Mouse (Mus musculus) heart, embryonic 12.5 days (tissue): ENCODE results near the gene Ankrd17. TPM values are rescaled to one million over a fixed set of nuclear protein-coding genes. Genes with fewer than 3 reads are reported as not detected.

Experiments used
- ATAC-seq: fragments of 200-750 bp; cut with Nextera tagmentation; 2 replicates; pipeline ENCODE4 v1.8.0; 2017; ENCODE audit warnings: moderate TSS enrichment, moderate library complexity; ENCODE audit not compliant: insufficient number of reproducible peaks, low FRiP score
- H3K27ac ChIP-seq: fragments of 300-500 bp; sonication (generic); 2 replicates; pipeline ENCODE4 v1.5.1; 2016; ENCODE audit warnings: mild to moderate bottlenecking, moderate library complexity; ENCODE audit not compliant: poor library complexity, severe bottlenecking
- H3K27me3 ChIP-seq: fragments of 300-500 bp; sonication (generic); replicated peaks from 2 replicates; pipeline ENCODE4 v1.6.1; 2016; ENCODE audit warnings: mild to moderate bottlenecking, moderate library complexity
- H3K36me3 ChIP-seq: fragments of 300-500 bp; sonication (generic); 2 replicates; pipeline ENCODE4 v1.6.1; 2016; ENCODE audit warnings: mild to moderate bottlenecking, moderate library complexity
- H3K4me1 ChIP-seq: fragments of 300-500 bp; sonication (generic); replicated peaks from 2 replicates; pipeline ENCODE4 v1.6.1; 2016; ENCODE audit warnings: mild to moderate bottlenecking
- H3K4me2 ChIP-seq: fragments of 300-500 bp; sonication (generic); 2 replicates; pipeline ENCODE4 v1.6.1; 2016; ENCODE audit warnings: mild to moderate bottlenecking, moderate library complexity
- H3K4me3 ChIP-seq: fragments of 300-500 bp; sonication (generic); 2 replicates; pipeline ENCODE4 v1.5.1; 2016; ENCODE audit warnings: mild to moderate bottlenecking
- H3K9ac ChIP-seq: fragments of 300-500 bp; sonication (generic); 2 replicates; pipeline ENCODE4 v1.6.1; 2016; ENCODE audit warnings: mild to moderate bottlenecking, moderate library complexity
- H3K9me3 ChIP-seq: fragments of 300-500 bp; sonication (generic); replicated peaks from 2 replicates; pipeline ENCODE4 v1.6.1; 2016; ENCODE audit warnings: mild to moderate bottlenecking, moderate library complexity
- WGBS: fragments of 180-500 bp; shearing (Covaris S2); methylation state at CpG from one replicate; pipeline ENCODE4 v1.1.7; 2016; 5-methylcytosine and 5-hydroxymethylcytosine counted together
- polyA plus RNA-seq: library from polyadenylated mRNA; unstranded; fragments of >200 nt; fragmentation: Nextera tagmentation; extraction: Ambion mirVana; gene quantifications from 2 replicates; pipeline ENCODE4 v1.2.1, GENCODE M21; 2016

Ankrd17 gene
- polyA plus RNA-seq, 1 experiment from 2014 or later: 20.9 TPM

DNA sequence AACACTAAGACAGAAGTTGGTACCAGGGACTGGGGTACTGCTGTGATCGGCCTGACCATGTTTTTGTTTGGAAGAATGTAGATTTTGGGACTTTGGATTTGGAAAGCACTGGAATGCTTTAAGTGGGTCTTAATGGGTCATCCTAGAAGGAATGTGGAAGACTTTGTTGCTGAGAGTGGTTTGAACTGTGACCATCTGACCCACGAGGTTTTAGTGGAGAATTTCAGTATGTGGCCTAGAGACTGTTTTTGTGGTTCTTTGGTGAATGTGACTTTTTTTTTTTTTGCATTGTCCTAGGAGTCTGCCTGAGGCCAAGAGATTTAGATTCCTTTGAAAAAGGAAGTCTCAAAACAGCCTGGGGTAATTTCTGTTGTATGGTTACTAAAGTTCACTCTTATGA is 119.4 kb downstream of the Ankrd17 start:
- no peak for ATAC-seq
- 90% methylated on average over 2 of the region's 2 CpGs for WGBS

DNA sequence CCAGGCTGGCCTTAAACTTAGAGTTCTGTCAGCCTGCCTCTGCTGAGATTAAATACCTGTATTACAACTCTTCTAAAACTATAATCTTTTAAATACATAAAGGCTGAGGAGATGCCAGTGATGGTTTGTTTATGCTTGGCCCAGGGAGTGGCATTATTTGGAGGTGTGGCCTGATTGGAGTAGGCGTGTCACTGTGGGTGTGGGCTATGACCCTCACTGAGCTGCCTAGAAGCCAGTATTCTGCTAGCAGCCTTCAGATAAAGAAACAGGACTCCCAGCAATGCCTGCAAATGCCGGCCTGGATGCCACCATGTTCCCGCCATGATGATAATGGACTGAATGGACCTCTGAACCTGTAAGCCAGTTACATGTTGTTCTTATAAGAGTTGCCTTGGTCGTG is 119.8 kb downstream of the Ankrd17 start:
- H3K4me2 ChIP-seq: no peak overlapping the region
- H3K4me1 ChIP-seq: no peaks in the 10 kb centered on the region
- peaks cover 76% of the 10 kb centered on the region for H3K36me3 ChIP-seq
- no peaks in the 10 kb centered on the region for H3K9me3 ChIP-seq
- no peak for ATAC-seq
- no peaks in the 10 kb centered on the region for H3K27me3 ChIP-seq
- 71% methylated on average over 4 of the region's 4 CpGs for WGBS
- no peak overlapping the region for H3K4me3 ChIP-seq
- H3K27ac ChIP-seq: no peak overlapping the region
- H3K9ac ChIP-seq: no peak overlapping the region

More for the DNA sequence above, 119.4 kb downstream of the Ankrd17 start:
- no peak overlapping the region for H3K4me3 ChIP-seq
- H3K27ac ChIP-seq: no peak overlapping the region
- H3K9me3 ChIP-seq: no peaks in the 10 kb centered on the region
- no peak overlapping the region for H3K4me2 ChIP-seq
- no peaks in the 10 kb centered on the region for H3K4me1 ChIP-seq
- no peaks in the 10 kb centered on the region for H3K27me3 ChIP-seq
- no peak overlapping the region for H3K9ac ChIP-seq
- peaks cover 76% of the 10 kb centered on the region for H3K36me3 ChIP-seq

- ATAC-seq: no peak
- Histone ChIP-seq H3K9me3 (no peaks in the 10 kb centered on the region), H3K4me3 (no peak overlapping the region), H3K27ac (no peak overlapping the region), H3K9ac (no peak overlapping the region), H3K4me1 (no peaks in the 10 kb centered on the region), H3K36me3 (peaks cover 75% of the 10 kb centered on the region), H3K27me3 (no peaks in the 10 kb centered on the region), H3K4me2 (no peak overlapping the region)
- 46% methylated on average over 4 of the region's 4 CpGs for WGBS
Observed at GRCm38 (mm10) chr5:90245416-90245815, 121.0 kb downstream of the Ankrd17 start.

GRCm38 (mm10) chr5:90235217-90235616 is 131.2 kb downstream of the Ankrd17 start:
- no peak overlapping the region for H3K27ac ChIP-seq
- no peak overlapping the region for H3K9ac ChIP-seq
- no peaks in the 10 kb centered on the region for H3K27me3 ChIP-seq
- peaks cover 80% of the 10 kb centered on the region for H3K36me3 ChIP-seq
- H3K9me3 ChIP-seq: no peaks in the 10 kb centered on the region
- 93% methylated on average over 8 of the region's 8 CpGs for WGBS
- no peaks in the 10 kb centered on the region for H3K4me1 ChIP-seq
- no peak overlapping the region for H3K4me3 ChIP-seq
- H3K4me2 ChIP-seq: no peak overlapping the region
- ATAC-seq: no peak

DNA sequence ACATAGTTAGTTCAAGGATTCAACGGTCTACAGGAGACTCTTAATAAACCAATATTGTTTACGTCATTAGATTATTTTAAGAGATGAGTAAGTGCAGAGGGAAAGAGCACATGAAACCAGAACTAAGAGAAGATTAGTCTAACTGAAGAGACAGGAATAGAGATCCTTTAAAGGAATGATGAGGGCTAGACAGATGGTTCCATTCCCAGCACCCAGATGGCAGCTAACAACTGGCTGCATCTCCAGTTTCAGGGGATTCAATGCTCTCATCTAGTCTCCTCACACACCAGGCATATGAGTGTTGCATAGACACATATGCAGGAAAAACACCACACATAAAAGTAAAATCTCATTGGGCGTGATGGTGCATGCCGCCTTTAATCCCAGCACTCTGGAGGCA is 133.1 kb downstream of the Ankrd17 start:
- H3K27ac ChIP-seq: no peak overlapping the region
- H3K9me3 ChIP-seq: no peaks in the 10 kb centered on the region
- no peaks in the 10 kb centered on the region for H3K27me3 ChIP-seq
- no peak overlapping the region for H3K4me2 ChIP-seq
- ATAC-seq: no peak
- H3K4me1 ChIP-seq: no peaks in the 10 kb centered on the region
- no peak overlapping the region for H3K9ac ChIP-seq
- H3K4me3 ChIP-seq: no peak overlapping the region
- 94% methylated on average over 4 of the region's 4 CpGs for WGBS
- H3K36me3 ChIP-seq: peaks cover 80% of the 10 kb centered on the region

DNA sequence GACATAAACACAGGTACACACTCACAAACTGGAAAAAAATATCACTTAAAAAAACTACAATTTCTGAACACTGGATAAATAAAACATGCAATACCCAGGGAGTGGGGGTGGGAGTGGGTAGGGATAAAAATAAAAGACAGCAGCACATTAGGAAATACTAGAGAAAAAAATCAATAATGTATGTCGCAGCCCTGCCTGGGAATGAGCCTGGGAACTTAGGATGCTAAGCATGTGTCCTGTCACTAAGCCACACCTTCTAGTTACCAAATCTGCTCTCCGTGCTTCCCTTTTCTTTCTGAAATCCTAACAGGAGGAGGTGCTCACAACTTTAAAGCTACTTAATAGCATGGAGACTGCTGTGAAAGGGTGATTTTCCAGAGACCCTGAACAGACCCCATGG is 136.6 kb downstream of the Ankrd17 start:
- Histone ChIP-seq H3K27ac (no peak overlapping the region), H3K9me3 (no peaks in the 10 kb centered on the region), H3K9ac (no peak overlapping the region), H3K4me1 (0 out of 2 replicates have a peak, but pooled peaks cover 2% of the 10 kb centered on the region), H3K36me3 (peaks cover 65% of the 10 kb centered on the region), H3K27me3 (no peaks in the 10 kb centered on the region), H3K4me2 (no peak overlapping the region), H3K4me3 (no peak overlapping the region)
- WGBS: 86% methylated on average over 2 of the region's 2 CpGs
- ATAC-seq: no peak

GRCm38 (mm10) chr5:90226696-90227095 is 139.7 kb downstream of the Ankrd17 start:
- H3K4me3 ChIP-seq: no peak overlapping the region
- peaks cover 50% of the 10 kb centered on the region for H3K36me3 ChIP-seq
- no peak for ATAC-seq
- H3K4me1 ChIP-seq: peaks cover 12% of the 10 kb centered on the region
- H3K27me3 ChIP-seq: no peaks in the 10 kb centered on the region
- 94% methylated on average over 3 of the region's 3 CpGs for WGBS
- H3K27ac ChIP-seq: no peak overlapping the region
- H3K9me3 ChIP-seq: no peaks in the 10 kb centered on the region
- H3K4me2 ChIP-seq: no peak overlapping the region
- H3K9ac ChIP-seq: no peak overlapping the region

DNA sequence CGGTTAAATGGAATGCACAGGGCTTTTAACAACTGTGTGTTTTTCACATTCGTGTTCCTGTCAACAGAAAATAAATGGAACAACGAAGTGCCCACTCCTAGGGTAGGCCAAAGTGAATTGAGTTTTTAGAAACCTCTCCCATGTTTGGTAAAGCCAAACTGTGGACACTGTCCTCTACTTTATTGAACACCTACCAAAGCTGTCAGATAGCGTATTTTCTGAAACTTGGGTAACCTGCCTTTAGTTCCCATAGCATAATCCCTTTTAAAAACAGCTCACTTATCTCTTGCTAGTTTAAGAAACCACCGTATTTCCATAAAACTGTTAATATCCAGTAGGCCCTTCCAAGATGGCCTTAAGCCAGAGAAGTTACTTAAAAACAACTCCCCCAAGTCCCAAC is 141.6 kb downstream of the Ankrd17 start:
- no peak for ATAC-seq
- Histone ChIP-seq H3K4me2 (peak overlapping the region; percentile 80), H3K27ac (no peak overlapping the region), H3K9ac (no peak overlapping the region), H3K4me3 (no peak overlapping the region), H3K27me3 (no peaks in the 10 kb centered on the region), H3K9me3 (no peaks in the 10 kb centered on the region), H3K36me3 (peaks cover 51% of the 10 kb centered on the region), H3K4me1 (peaks cover 12% of the 10 kb centered on the region)
- WGBS: 82% methylated on average over 5 of the region's 5 CpGs

DNA sequence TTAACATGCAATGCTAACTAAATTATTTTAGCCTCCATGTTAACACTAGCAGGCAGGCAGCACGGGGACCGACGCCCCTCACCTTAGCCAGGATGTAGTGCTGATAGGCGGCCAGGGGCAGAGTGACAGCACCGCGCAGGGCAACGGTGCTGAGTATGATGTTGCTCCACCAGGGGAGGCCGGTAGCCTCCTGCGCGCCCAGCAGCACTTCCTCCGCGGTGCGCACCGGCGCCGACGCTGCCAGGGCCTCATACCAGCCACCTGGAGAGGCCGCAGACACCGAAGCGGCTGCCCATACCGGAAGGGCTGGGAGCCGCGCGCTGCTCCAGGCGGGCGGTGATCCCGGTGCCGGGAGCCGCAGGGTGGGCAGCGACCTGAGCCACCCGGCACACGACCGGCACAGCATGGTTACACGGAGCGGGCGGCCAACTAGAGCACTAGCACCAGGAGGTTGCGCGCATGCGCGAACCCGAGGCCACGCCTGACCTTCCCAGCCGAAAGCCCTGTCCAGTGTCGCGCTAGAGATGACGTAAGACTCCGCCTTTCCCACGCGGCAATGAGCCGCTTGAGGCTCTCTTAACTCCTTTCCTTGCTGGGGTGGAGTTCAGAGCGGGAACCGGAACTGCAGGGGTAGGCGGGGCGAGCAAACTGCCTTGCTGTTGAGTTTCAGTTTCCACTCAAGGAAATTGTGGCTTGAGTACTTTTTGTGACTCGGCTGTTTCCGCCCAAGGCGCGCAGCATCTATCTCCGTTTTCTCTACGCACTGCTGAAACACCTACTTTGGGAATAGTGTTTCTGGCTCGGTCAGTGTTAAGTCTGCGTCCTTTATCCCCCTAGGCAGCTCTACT is 142.6 kb downstream of the Ankrd17 start, which contains the start of gene Cox18:
Cox18 (minus strand) TSS at position 468 of the 848 bp plus-strand sequence.
- peak within 1 kb of the TSS; percentile 91 for H3K9ac ChIP-seq
- under 1% methylated on average over 62 of the region's 62 CpGs for WGBS
- peaks cover 12% of the 10 kb centered on the region for H3K4me1 ChIP-seq
- peaks cover 46% of the 10 kb centered on the region for H3K36me3 ChIP-seq
- H3K27ac ChIP-seq: peak within 1 kb of the TSS; percentile 93
- H3K27me3 ChIP-seq: no peaks in the 10 kb centered on the region
- peak within 1 kb of the TSS; percentile 93 for H3K4me3 ChIP-seq
- H3K9me3 ChIP-seq: no peaks in the 10 kb centered on the region
- H3K4me2 ChIP-seq: peak within 1 kb of the TSS; percentile 80
- peak; percentile 99 for ATAC-seq

GRCm38 (mm10) chr5:90222937-90223336 is 143.4 kb downstream of the Ankrd17 start:
- Histone ChIP-seq H3K9ac (peak overlapping the region; percentile 91), H3K9me3 (no peaks in the 10 kb centered on the region), H3K4me2 (peak overlapping the region; percentile 80), H3K4me3 (peak overlapping the region; percentile 93), H3K27ac (peak overlapping the region; percentile 93; the same call in 1 of the 2 replicates), H3K36me3 (peaks cover 49% of the 10 kb centered on the region), H3K4me1 (peaks cover 12% of the 10 kb centered on the region), H3K27me3 (no peaks in the 10 kb centered on the region)
- no peak for ATAC-seq
- WGBS: 18% methylated on average over 3 of the region's 3 CpGs

DNA sequence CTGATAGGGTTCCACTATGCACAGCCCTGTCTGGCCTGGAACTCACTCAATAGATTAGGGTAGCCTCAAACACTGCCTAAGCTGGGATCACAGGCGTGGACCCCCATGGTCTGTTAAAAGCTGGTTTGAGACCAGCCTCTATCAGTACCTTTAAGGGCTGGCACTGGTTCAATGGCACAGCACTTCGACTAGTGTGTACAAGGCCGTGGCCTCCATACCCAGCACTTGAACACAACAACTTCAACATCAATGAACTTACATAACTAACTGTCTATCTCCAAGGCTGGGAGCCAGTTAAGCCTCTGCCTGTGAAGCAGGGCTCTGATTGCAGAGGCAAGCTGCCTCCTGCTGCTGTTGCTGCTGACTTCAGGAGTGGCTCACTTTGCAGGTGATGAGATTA is 148.6 kb downstream of the Ankrd17 start:
- H3K36me3 ChIP-seq: peaks cover 79% of the 10 kb centered on the region

More for the DNA sequence above, 148.6 kb downstream of the Ankrd17 start:
- ATAC-seq: no peak
- Histone ChIP-seq H3K4me2 (no peak overlapping the region), H3K9ac (no peak overlapping the region), H3K27me3 (no peaks in the 10 kb centered on the region), H3K4me3 (no peak overlapping the region), H3K9me3 (peaks cover 3% of the 10 kb centered on the region; the same call in 1 of the 2 replicates), H3K4me1 (peaks cover 6% of the 10 kb centered on the region), H3K27ac (no peak overlapping the region)
- 90% methylated on average over 3 of the region's 3 CpGs for WGBS
